Mouse (Mus musculus): ENCODE data around the gene Pacsin3.

- TF ChIP-seq CTCF (conservative IDR thresholded peaks at IDR 0.05; ENCODE audit: insufficient read depth, insufficient read length, low read depth, low read length) (no peak), POLR2A (IDR thresholded peaks at IDR 0.05; ENCODE audit: low read depth, low read length) (no peak)
These were observed 11.1 kb upstream of the Pacsin3 start for GRCm38 (mm10) chr2:91244557-91245228.

Measured in kidney, adult 2 months (tissue).